Mouse (Mus musculus) liver, adult 2 months (tissue): ENCODE results near the gene Hist1h1d.

Experiments used
- CTCF ChIP-seq: fragments of 200-500 bp; IDR thresholded peaks from 2 replicates; pipeline ENCODE4 v1.5.1; 2011; ENCODE audit warnings: low read depth, low read length, control low read depth
- POLR2A ChIP-seq: fragments of 200-500 bp; IDR thresholded peaks from 2 replicates; pipeline ENCODE4 v1.6.1; 2011; ENCODE audit warnings: low read length, control low read depth; ENCODE audit not compliant: insufficient read depth; ENCODE audit errors: extremely low read depth

- TF ChIP-seq CTCF (no peak), POLR2A (no peak)
These were observed 11.4 kb downstream of the Hist1h1d start for GRCm38 (mm10) chr13:23564482-23564881.
